Mouse (Mus musculus) kidney, adult 11 months (tissue): ENCODE measurements around the gene Gm21988.

Experiments
- DNase-seq: peaks from one replicate; pipeline ENCODE4 v3.0.0; 2022

The Gm21988 gene

DNA sequence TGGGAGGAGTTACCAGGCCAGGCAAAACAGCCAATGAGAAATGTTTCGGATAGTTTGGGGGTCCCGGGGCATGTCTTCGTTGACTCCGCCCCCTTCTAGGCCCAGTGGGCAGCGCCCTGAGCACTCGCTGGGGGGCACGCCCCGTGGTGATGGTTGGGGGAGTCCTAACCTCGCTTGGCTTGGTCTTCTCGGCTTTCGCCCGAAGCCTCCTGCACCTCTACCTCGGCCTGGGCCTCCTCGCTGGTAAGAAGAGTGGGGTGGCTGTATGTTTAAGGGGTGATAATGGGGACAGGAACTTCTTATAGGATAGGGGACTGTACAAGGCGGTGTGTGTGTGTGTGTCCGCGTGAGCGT is 24.8 kb downstream of the Gm21988 start:
- DNase-seq: no peak

DNA sequence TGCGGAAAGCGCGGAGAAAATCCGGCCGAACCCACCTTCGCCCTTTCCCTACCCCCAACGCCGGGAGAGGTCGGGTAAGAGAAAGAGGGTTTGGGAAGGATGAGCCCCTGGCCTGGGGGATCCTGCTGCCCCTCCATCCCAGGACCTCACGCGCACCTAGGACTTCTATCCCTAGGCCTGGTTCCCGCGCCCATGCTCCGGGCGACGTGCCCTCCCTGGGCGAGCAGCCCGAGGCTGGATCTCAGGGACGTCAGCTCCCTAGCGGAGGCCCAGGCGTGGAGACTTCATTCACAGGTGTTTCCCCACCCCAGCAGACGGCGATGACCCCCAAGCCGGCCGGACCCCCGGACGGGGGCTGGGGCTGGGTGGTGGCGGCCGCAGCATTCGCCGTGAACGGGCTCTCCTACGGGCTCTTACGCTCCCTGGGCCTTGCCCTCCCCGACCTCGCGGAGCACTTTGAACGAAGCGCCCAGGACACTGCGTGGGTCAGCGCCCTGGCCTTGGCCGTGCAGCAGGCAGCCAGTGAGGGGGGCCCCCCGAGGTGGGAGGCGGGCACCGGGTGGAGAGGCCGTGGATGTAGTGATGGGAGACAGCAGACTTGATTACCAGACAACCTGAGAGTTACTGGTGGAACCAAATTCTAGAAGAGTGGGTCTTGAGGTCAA is 25.3 kb downstream of the Gm21988 start:
- DNase-seq: peak; percentile 84

DNA sequence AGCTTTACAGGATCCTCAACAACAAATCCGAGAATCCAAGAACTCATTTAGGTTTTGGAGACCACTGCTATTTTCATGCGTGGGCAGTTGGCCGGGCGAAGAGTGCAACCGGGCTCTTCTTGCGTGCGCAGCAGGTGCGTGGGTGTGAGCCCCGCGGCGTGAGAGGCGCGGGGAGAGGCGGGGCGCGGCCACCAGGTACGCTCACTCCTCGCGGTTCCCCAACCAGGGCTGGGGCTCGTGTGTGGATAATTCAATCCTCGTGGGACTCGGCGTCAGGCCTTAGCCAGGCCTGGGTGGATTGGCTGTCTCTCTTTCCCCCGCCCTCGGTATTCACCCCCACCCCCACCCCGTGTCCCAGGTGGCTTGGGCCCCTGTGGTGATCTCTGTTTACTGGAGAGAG is 25.9 kb downstream of the Gm21988 start:
- DNase-seq: no peak

DNA sequence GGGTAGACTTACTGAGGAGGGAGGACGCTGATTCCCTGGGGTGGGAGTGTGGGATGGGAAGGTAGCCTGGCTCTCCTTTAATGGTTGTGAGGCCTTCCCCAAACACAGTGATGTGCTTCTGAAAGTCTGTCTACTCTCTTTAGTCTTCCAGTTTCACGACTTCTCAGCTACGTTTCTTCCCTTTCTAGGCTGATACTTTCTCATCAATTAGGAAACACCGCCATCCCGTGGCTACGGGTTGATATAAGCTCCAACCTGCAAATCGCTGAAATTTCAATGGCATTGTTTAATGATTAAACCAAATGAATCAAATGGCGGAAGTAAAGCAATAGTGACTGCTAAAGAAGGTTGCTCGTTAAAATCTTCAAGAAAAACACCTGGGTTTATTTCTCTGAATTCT is 26.7 kb downstream of the Gm21988 start:
- peak; percentile 82 for DNase-seq

DNA sequence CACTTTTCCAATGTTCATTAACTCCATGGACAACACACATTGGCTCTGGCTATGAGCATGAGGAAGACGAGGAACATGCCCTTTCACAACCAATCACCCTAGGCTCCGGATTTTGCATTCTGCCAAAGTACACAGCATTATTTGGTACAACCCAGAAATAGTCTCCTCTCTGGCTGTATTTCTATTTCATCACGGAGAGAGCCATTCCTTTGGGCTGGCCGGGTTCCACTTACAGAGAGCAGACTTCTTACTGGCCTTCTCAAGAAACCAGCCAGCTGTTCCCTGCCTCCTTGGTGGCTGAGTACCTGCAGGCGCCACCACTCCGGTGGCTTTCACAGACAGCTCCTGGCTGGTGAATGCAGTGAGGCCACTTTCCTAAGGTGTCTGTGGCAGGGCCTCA is 27.2 kb downstream of the Gm21988 start, which contains the start of gene Slc16a11:
Gene Slc16a11 (plus strand): TSS at position 330 of the 400 bp plus-strand sequence.
- no peak for DNase-seq

DNA sequence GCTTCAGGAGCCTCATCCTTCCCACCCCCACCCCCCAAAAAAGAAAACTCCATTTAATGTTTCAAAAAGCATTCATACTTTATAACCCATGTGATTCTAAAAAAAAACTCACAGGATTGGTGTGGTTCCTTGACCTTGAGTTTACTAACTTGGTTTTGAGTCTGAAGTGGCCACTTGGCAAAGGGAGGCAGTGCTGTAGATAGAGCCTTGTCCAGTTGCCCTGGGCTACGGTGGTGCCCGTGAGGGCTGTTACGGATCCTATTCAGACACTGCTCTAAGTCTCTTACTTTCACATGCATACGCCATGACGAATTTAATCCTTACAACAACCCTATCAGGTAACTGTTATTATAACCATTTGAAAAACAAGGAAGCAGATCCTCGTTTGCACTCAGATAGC is 27.7 kb downstream of the Gm21988 start:
- DNase-seq: no peak

DNA sequence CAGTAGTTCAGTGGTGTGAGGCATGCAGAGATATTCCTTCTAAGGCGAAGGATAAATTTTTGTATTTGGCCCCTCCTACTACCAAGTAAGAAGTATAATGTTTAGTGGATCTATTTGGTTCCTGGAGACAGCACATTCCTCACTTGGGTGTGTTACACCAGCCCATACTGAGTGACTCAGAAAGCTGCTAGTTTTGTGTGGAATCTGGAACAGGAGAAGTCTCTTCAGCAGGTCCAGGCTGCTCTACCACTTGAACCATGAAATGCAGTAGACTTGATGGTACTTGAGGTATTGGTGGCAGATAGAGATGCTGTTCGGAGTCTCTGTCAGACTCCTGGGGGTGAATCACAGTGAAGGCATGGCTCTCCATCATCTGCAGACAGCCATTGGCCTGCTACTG is 28.9 kb downstream of the Gm21988 start:
- DNase-seq: no peak

DNA sequence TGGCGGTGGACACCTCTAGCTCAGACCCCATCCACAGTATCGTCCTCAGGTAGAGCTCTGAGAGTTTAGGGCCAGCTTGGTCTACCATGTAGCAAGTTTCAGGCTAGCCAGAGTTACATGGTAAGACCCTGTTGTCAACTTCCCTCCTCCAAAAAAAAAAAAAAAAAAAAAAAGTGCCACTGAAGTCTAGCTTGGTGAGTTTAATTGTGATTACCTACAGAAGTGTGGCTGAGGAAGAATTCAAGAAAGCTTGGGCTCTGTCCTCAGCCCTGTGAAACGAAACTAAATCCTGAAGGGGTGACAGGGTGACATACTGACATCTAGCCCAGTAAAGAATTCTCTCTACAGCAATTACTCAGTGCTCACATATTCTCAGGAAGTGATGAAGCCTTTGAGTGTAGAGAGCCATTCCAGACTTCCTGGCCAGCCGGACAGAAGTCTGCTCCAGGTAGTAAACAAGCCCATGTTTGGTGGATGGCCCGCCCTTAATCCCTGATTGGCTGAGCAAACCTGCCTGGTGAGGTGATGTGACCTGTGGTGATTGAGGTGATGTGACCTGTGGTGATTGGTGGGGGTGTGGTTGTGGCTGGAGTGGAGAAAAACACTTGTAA is 30.7 kb downstream of the Gm21988 start:
- DNase-seq: no peak

DNA sequence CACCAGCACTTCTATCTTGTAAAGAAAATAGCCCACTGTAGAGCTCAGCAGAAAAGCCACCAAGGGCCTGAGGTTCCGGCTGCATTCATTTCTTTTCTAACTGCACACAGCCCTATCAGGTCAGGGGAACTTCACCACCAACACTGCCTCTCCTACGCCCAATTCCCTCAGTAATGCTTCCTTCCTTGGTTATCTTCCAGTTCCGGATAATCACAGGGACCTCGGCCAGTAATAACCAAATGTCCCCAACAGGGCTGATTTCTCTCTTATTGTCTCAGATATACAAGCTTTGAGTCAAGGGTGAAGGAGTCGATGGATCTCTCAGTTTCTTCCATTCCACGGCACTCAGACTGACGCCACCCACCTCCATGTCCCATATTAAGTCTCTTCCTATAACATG is 32.3 kb downstream of the Gm21988 start:
- DNase-seq: no peak

DNA sequence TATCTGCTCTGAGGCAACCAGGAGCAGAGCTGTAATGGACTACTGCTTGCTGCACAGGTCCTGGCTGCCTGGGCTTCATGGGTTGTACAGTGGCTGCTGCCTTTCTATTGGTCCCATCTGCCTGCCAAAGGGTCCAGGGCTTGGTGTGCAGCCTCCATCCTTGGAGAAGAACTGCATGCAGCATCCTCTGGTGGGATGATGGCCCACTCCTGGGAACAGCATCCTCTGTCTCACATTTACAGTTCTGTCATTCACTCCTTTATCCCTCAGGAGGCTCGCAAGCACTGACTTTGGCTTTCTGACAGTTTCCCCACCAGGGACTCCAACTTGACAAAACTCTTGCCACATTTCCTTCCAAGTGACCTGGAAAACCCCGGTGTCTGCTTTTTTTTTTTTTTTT is 32.8 kb downstream of the Gm21988 start:
- DNase-seq: no peak

DNA sequence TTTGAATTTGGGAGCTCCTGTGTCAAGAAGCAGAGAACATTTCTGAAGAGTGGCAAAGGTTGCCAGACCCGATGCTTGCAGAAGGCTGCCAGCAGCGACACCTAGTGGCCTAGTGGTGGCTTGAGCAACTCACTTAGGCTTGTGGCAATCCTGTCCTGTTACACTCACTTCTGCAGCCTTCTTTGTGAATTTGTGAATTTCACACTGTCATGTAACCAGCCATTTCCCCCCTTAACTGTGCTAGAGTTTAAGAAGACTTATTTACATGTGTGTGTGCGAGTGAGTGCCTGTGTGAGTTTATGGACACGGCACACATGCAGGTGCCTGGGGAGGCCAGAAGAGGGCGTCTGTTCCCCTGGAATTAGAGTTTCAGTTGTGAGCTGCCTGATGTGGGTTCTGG is 37.9 kb downstream of the Gm21988 start:
- DNase-seq: peak; percentile 78

DNA sequence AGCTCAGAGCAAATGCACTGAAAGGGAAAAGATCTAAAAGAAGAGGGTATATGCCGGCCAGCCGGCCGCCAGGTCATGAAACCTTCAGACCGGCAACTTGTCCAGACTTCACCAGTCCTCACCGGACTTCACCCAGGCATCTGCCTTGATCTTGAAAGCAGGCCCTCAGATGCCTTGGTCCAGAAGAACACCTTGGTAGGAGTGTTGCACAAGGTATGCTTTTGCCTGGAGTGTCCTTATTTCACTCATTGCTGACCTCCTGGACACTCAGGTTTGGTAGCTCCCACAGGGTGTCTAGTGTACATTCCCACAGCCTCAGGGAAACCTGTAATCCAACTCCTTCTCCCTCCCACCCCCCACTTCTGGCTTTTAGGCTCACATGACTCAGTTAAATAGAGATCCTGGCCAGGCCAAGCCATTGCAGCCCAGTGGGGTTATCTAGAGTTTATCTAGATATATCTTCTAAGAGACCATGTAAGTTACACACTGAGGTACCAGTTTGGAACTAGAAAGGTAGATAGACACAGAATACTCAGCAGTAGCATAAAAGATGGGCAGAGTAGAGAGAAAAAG is 39.5 kb downstream of the Gm21988 start:
- DNase-seq: no peak

DNA sequence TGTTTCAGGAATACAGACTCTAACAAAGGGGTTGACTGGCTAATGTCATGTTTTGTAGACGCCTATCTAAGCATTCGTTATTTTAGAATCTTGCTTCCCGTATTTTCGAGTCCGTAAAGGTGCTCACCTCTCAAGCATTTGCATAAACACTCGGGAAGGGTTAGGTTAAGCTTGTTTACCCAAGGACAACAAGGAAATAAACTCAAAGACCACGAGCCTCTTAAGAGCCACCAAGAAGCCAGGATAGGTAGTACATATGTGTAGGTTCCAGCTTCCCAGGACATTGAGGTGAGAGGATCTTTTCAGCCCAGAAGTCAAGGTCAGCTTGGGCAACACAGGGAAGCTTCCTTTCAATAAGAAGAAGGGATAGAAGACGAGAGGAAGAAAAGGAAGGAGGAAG is 40.5 kb downstream of the Gm21988 start:
- no peak for DNase-seq

DNA sequence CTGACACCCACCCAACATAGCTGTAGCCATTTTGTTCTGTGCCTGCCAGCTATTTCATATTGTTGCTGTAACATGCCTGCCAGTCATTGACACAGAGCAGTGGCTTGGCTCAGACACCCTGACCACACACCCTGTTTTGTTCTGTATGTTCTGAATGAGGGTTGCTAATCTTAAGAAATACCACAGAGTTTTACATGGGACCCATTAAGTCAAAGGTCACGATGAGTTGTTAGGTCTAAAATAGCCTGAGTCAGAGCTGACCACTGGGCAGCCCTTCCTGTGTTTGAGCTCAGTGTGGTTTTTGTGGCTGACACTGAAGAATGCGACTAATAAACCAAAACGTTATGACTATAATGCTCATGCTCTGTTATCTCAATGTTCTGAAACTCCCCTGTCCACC is 41.3 kb downstream of the Gm21988 start:
- DNase-seq: no peak

DNA sequence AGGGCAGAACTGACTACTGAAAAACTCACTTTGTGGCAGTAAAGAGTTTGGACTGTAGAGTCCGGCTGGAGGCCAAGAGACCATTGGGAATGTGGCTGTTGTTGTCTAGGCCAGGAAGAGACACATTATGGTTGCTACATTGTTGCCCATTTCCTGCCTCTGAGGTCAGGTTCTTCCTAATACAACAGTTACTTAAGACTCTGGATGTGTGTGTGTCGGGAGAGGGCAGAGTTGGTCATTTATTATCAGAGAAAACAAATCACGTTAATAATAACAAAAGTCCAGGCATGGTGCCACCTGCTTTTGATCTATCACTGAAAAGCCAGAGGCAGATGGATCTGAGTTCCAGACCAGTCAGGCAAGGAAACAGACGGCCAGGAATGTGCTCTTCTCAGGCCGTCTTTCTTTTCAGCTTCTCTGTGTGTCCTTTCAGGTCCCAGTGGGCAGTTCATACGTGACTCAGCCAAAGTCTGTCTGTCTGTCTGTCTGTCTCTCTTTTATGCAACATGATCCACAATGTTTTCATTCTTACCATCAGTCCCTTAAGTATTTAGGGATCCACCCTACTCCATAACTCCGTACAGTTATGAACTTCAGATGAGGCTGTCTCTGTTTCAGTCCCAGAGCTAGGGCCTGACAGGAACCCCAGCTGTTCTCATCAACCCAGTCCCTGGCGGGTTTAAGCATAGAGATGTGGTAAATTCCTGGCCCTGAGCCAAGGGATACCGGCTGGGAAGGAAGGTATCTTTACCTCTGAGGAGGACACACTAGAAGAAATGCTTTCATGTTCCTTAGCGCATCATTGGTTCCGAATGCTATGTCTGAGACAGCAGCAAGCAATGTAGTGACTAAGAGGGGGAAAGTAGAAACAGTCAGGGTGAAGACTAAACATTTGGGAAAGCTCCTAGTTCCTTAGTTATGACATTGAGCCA is 46.0 kb downstream of the Gm21988 start:
- DNase-seq: peak; percentile 42

DNA sequence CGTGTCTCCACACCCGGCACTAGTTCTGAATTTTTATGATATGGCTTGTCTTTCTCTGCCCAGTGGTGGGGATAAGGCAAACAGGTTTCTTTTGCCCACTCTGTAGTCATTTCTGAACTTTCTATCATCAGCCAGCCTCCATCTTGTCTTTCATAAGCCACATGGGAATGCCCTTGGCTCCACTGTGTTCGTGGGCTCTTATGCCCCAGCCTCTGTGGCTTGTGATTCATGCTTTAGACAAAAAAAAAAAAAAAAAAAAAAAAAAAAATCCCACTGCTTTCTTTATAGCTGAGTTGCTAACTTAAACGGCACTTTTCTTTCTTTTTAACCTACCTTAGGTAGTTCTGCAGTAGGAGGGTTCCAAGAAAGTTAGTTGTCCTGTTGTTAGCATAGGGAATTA is 47.5 kb downstream of the Gm21988 start:
- DNase-seq: no peak

DNA sequence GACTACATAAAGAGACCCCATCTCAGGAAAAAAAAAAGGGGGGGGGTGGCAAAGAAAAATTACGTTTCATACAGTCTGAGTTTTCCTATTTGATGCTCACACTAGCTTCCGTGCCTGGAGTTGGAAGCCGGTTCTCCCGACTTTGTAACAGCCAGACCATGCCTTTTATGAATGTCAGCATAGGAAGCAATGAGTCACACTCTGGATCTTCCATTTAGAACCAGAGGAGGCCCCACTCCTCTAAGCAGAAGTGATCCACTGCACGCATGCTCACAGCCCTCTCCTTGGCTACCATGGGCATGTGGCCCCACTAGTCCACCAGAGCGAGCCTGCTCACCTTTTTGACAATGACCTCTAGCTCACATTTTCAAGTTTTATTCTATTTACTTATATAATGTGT is 48.4 kb downstream of the Gm21988 start:
- no peak for DNase-seq

DNA sequence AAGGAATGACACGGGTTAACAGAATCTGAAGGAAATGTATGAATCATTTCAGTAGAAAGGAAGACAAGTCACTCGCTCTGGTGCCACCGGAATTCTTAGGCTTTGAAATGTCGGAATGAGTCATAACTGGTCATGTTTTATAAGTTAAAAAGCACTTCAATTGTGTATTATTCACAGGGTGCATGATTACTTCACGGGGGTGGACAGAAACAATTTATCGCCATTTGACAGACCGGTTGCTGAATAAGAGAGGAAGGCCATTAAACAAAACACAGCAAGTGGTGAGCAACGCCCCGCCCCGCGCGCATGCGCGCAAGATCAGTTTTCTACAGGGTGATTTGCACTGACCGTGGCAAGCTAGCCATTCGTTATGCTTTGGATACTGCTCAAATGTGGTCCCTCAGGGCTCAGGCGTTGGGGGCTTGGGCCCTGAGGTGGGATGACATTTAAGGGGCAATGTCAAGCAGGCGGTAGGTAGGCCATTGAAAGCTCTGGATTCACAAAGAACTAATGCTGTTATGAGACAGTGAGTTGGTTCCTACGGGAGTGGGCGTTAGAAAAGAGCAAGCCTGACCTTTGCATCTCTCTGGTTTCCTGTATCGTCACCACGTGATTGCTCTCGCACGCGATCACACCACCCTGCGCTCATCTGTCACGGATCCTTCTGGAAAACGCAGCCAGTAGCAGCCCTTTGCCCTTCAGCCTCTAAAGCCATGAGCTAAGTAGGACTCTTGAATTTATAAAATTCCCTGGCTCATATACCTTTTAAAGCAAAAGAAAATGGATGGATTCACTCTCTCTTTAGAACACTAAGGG is 50.1 kb downstream of the Gm21988 start:
- DNase-seq: no peak
